Mouse (Mus musculus) stomach, postnatal 0 days (tissue): ENCODE results near the gene Stard7. TPM values are rescaled to one million over a fixed set of nuclear protein-coding genes. Genes with fewer than 3 reads are reported as not detected.
"Not testable (repeated sequence)": the region's sequence is repeated elsewhere in the genome, so short reads cannot be mapped to it uniquely, and the experiment has no call there.

Experiments
- ATAC-seq: fragments of 200-750 bp; cut with Nextera tagmentation; 2 replicates; pipeline ENCODE4 v1.8.0; 2017; ENCODE audit not compliant: low FRiP score, low TSS enrichment
- DNase-seq: peaks from one replicate; pipeline ENCODE4 v3.0.0-alpha.2; 2016; ENCODE audit warnings: low spot score
- H3K27ac ChIP-seq: fragments of 300-500 bp; sonication (generic); replicated peaks from 2 replicates; pipeline ENCODE4 v1.5.1; 2014; ENCODE audit warnings: mild to moderate bottlenecking, control low read depth
- H3K27me3 ChIP-seq: fragments of 300-500 bp; sonication (generic); 2 replicates; pipeline ENCODE4 v1.6.1; 2014; ENCODE audit warnings: low read length; ENCODE audit not compliant: control insufficient read depth, insufficient read depth
- H3K36me3 ChIP-seq: fragments of 300-500 bp; sonication (generic); 2 replicates; pipeline ENCODE4 v1.6.1; 2014; ENCODE audit warnings: low read length, mixed read lengths; ENCODE audit not compliant: control insufficient read depth, insufficient read depth
- H3K4me1 ChIP-seq: fragments of 300-500 bp; sonication (generic); replicated peaks from 2 replicates; pipeline ENCODE4 v1.6.1; 2014; ENCODE audit warnings: antibody characterized with exemption; ENCODE audit not compliant: control insufficient read depth, insufficient read depth
- H3K4me2 ChIP-seq: fragments of 300-500 bp; sonication (generic); replicated peaks from 2 replicates; pipeline ENCODE4 v1.6.1; 2014; ENCODE audit warnings: low read depth, mild to moderate bottlenecking, control low read depth, moderate library complexity
- H3K4me3 ChIP-seq: fragments of 300-500 bp; sonication (generic); 2 replicates; pipeline ENCODE4 v1.5.1; 2014; ENCODE audit warnings: low read depth, low read length, control low read depth
- H3K9ac ChIP-seq: fragments of 300-500 bp; sonication (generic); 2 replicates; pipeline ENCODE4 v1.6.1; 2014; ENCODE audit warnings: mild to moderate bottlenecking, low read length, control low read depth, mixed read lengths
- H3K9me3 ChIP-seq: fragments of 300-500 bp; sonication (generic); 2 replicates; pipeline ENCODE4 v1.6.1; 2016; ENCODE audit warnings: low read length; ENCODE audit not compliant: control insufficient read depth
- CTCF ChIP-seq: IDR thresholded peaks from 2 replicates; pipeline ENCODE4 v1.5.1; 2016; ENCODE audit warnings: antibody characterized with exemption, low read depth, mild to moderate bottlenecking, moderate library complexity
- EP300 ChIP-seq: optimal IDR thresholded peaks from 2 replicates; pipeline ENCODE3; 2016; ENCODE audit warnings: antibody characterized with exemption
- WGBS: fragments of 180-500 bp; shearing (Covaris S2); extraction: QIAGEN DNeasy Blood & Tissue Kit; methylation state at CpG from one replicate; pipeline ENCODE4 v1.1.7; 2014; 5-methylcytosine and 5-hydroxymethylcytosine counted together
- polyA plus RNA-seq: library from polyadenylated mRNA; unstranded; fragments of >200 nt; fragmentation: Nextera tagmentation; extraction: Ambion mirVana; gene quantifications from 2 replicates; pipeline ENCODE4 v1.2.1, GENCODE M21; 2015

Stard7 gene
- polyA plus RNA-seq, 1 experiment from 2014 or later = 57.3 TPM

GRCm38 (mm10) chr2:127292250-127292649, 22.2 kb downstream of the Stard7 start:
- TF ChIP-seq EP300 (no peak), CTCF (no peak)
- H3K27me3 ChIP-seq = no peaks in the 10 kb centered on the region
- ATAC-seq (no peak), DNase-seq (no peak)
- no peaks in the 10 kb centered on the region for H3K9me3 ChIP-seq
- no peak overlapping the region for H3K4me2 ChIP-seq
- H3K4me1 ChIP-seq = no peaks in the 10 kb centered on the region
- no peak overlapping the region for H3K4me3 ChIP-seq
- peaks cover 23% of the 10 kb centered on the region for H3K36me3 ChIP-seq
- 67% methylated on average over 4 of the region's 4 CpGs for WGBS
- H3K27ac ChIP-seq = no peak overlapping the region
- H3K9ac ChIP-seq = no peak overlapping the region

DNA sequence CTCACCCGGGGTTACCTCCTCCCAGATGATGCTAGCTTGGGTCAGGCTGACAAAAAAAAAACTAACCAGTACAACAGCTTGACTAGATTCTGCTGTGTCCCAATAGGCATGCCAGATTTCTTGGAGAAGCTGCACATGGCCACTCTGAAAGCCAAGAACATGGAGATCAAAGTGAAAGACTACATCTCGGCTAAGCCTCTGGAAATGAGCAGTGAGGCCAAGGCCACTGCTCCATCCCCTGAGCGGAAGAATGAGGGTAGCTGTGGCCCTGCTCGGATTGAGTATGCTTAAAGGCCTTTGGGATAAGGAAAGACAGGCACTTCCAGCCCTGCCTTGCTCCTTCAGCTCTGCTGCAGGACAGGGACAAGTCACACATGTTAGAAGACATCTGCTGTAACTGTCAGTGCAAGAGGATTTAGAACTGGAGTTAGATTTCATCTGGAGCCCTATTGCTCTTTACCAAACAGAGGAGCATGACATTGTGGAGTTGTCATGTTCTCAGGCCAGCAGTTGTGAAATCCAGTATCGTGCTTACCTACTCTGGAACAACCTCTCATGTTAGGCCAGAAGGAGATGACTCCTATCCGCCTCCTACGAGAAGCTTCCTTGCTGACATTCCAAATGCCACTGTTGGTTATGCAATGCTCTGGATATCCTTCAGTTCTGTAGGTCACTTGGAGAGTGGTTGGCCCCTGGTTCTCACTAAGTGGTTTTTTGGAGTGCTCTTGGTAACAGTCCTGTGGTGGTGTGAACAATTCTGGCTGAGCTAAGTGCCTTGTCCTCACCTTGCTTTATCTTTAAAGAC, 27.2 kb downstream of the Stard7 start:
- H3K9ac ChIP-seq = no peak overlapping the region
- peaks cover 28% of the 10 kb centered on the region for H3K36me3 ChIP-seq
- no peak overlapping the region for H3K4me2 ChIP-seq
- WGBS = 78% methylated on average over 7 of the region's 7 CpGs
- H3K9me3 ChIP-seq = no peaks in the 10 kb centered on the region
- H3K27ac ChIP-seq = no peak overlapping the region
- TF ChIP-seq CTCF (no peak), EP300 (no peak)
- no peaks in the 10 kb centered on the region for H3K4me1 ChIP-seq
- DNase-seq = no peak
- H3K27me3 ChIP-seq = no peaks in the 10 kb centered on the region
- no peak overlapping the region for H3K4me3 ChIP-seq
- ATAC-seq = peak; percentile 21; the same call in 1 of the 2 replicates

DNA sequence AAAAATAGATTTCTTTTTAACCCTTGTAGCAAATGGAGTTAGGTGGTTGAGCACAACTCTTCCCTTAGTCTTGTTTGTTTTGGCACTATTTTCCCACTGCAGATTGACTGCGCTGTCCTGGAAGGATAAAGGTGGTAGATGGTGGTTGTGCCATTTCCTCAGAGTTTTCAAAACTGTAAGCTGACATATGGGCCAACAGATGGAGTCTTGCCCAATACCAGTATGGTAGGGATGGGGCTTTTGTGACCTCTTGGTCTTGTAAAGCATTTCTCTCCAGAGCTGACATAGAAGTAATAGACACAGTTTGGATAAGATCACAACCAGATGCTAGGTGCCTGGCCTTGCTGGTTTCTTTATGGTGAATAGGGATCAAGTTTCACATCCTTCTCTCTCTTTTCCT, 28.0 kb downstream of the Stard7 start:
- Histone ChIP-seq H3K27me3 (no peaks in the 10 kb centered on the region), H3K9ac (no peak overlapping the region), H3K4me2 (no peak overlapping the region), H3K27ac (no peak overlapping the region), H3K4me1 (no peaks in the 10 kb centered on the region), H3K36me3 (peaks cover 28% of the 10 kb centered on the region), H3K4me3 (no peak overlapping the region), H3K9me3 (no peaks in the 10 kb centered on the region)
- ATAC-seq (no peak), DNase-seq (no peak)
- WGBS = 97% methylated on average over 1 of the region's 1 CpGs
- TF ChIP-seq CTCF (no peak), EP300 (no peak)

- Histone ChIP-seq H3K4me2 (no peak overlapping the region), H3K4me3 (no peak overlapping the region), H3K9ac (no peak overlapping the region), H3K4me1 (no peaks in the 10 kb centered on the region), H3K27me3 (no peaks in the 10 kb centered on the region), H3K9me3 (no peaks in the 10 kb centered on the region), H3K27ac (no peak overlapping the region), H3K36me3 (peaks cover 27% of the 10 kb centered on the region; the same call in 1 of the 2 replicates)
- DNase-seq (no peak), ATAC-seq (no peak)
- TF ChIP-seq CTCF = 0 out of 2 replicates have a peak, but pooled peaks have one; percentile 9
- no peak for TF ChIP-seq EP300
- WGBS = 73% methylated on average over 3 of the region's 3 CpGs
Observed at GRCm38 (mm10) chr2:127300701-127301100, 30.7 kb downstream of the Stard7 start.

DNA sequence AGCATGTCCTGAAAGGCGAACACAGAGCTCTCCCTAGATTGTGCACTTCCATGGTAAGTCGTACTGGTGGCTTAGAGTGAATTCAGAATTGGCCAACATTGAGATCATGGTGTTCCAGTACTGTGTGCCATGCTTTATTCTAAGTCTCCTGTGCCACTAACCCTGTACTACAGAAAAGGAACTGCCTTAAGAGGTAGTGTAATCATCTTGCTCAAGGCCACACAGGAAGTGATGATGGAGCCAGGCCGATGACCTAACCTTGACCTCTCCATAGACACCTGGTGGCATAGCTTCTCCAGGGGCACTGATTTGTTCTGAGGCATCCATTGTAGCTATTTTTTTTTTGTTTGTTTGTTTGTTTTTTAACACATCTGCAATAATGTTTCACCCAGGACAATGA, 31.9 kb downstream of the Stard7 start:
- WGBS = 92% methylated on average over 3 of the region's 3 CpGs
- no peak overlapping the region for H3K4me3 ChIP-seq
- TF ChIP-seq CTCF (no peak), EP300 (no peak)
- H3K27me3 ChIP-seq = no peaks in the 10 kb centered on the region
- no peak overlapping the region for H3K4me2 ChIP-seq
- no peaks in the 10 kb centered on the region for H3K4me1 ChIP-seq
- DNase-seq (no peak), ATAC-seq (no peak)
- H3K27ac ChIP-seq = no peak overlapping the region
- no peak overlapping the region for H3K9ac ChIP-seq
- no peaks in the 10 kb centered on the region for H3K9me3 ChIP-seq
- H3K36me3 ChIP-seq = peaks cover 21% of the 10 kb centered on the region; the same call in 1 of the 2 replicates

GRCm38 (mm10) chr2:127304192-127304591, 34.2 kb downstream of the Stard7 start:
- not testable (repeated sequence) for H3K4me2 ChIP-seq, H3K27me3 ChIP-seq, H3K9ac ChIP-seq, DNase-seq, H3K4me3 ChIP-seq, H3K9me3 ChIP-seq, H3K27ac ChIP-seq, ATAC-seq, H3K4me1 ChIP-seq, H3K36me3 ChIP-seq
- 86% methylated on average over 4 of the region's 4 CpGs for WGBS
